Mouse (Mus musculus) CH12.LX (cell line): ENCODE measurements around the gene Nwd1.

Experiments
- BHLHE40 ChIP-seq: IDR thresholded peaks from 2 replicates; pipeline ENCODE4 v1.6.1; 2011; ENCODE audit warnings: mild to moderate bottlenecking, low read depth, low read length, improper control_type of control experiment
- CTCF ChIP-seq, 2 experiments: IDR thresholded peaks in 1 of 2; conservative IDR thresholded peaks in 1 of 2; 2 replicates each; pipeline ENCODE4 v1.5.1; 2011 to 2012; ENCODE audit warnings: low read depth in 2 of 2, low read length in 2 of 2, improper control_type of control experiment in 1 of 2, inconsistent platforms in 1 of 2, mild to moderate bottlenecking in 1 of 2, moderate library complexity in 1 of 2
- ELF1 ChIP-seq: IDR thresholded peaks from 2 replicates; pipeline ENCODE4 v1.6.1; 2014; ENCODE audit warnings: low read depth, mild to moderate bottlenecking, inconsistent platforms, low read length, improper control_type of control experiment
- EP300 ChIP-seq: IDR thresholded peaks from 2 replicates; pipeline ENCODE4 v1.6.1; 2011; ENCODE audit warnings: low read length, improper control_type of control experiment
- GABPA ChIP-seq: IDR thresholded peaks from 2 replicates; pipeline ENCODE4 v1.6.1; 2012; ENCODE audit warnings: low read depth, low read length, improper control_type of control experiment, inconsistent platforms; ENCODE audit not compliant: insufficient replicate concordance
- HCFC1 ChIP-seq: IDR thresholded peaks from 2 replicates; pipeline ENCODE4 v1.6.1; 2012; ENCODE audit warnings: low read depth, mild to moderate bottlenecking, inconsistent platforms, low read length, improper control_type of control experiment
- MAFK ChIP-seq: IDR thresholded peaks from 2 replicates; pipeline ENCODE4 v1.6.1; 2011; ENCODE audit warnings: low read length, improper control_type of control experiment; ENCODE audit not compliant: insufficient replicate concordance
- MAX ChIP-seq: IDR thresholded peaks from 2 replicates; pipeline ENCODE4 v1.6.1; 2011; ENCODE audit warnings: low read length, improper control_type of control experiment
- POLR2A ChIP-seq: IDR thresholded peaks from 2 replicates; pipeline ENCODE4 v1.6.1; 2011; ENCODE audit warnings: low read depth, mild to moderate bottlenecking, improper control_type of control experiment, low read length
- POLR2AphosphoS2 ChIP-seq: IDR thresholded peaks from 2 replicates; pipeline ENCODE4 v1.6.1; 2011; ENCODE audit warnings: low read depth, low read length, improper control_type of control experiment
- TBP ChIP-seq: conservative IDR thresholded peaks from 2 replicates; pipeline ENCODE4 v1.6.1; 2011; ENCODE audit warnings: low read depth, low read length, improper control_type of control experiment
- USF1 ChIP-seq: IDR thresholded peaks from 2 replicates; pipeline ENCODE4 v1.6.1; 2014; ENCODE audit warnings: low read depth, mild to moderate bottlenecking, inconsistent platforms, low read length, improper control_type of control experiment
- USF2 ChIP-seq: conservative IDR thresholded peaks from 2 replicates; pipeline ENCODE4 v1.6.1; 2011; ENCODE audit warnings: low read depth, low read length, improper control_type of control experiment
- ZMIZ1 ChIP-seq: IDR thresholded peaks from 2 replicates; pipeline ENCODE4 v1.6.1; 2012; ENCODE audit warnings: low read depth, mild to moderate bottlenecking, inconsistent platforms, low read length, improper control_type of control experiment

DNA sequence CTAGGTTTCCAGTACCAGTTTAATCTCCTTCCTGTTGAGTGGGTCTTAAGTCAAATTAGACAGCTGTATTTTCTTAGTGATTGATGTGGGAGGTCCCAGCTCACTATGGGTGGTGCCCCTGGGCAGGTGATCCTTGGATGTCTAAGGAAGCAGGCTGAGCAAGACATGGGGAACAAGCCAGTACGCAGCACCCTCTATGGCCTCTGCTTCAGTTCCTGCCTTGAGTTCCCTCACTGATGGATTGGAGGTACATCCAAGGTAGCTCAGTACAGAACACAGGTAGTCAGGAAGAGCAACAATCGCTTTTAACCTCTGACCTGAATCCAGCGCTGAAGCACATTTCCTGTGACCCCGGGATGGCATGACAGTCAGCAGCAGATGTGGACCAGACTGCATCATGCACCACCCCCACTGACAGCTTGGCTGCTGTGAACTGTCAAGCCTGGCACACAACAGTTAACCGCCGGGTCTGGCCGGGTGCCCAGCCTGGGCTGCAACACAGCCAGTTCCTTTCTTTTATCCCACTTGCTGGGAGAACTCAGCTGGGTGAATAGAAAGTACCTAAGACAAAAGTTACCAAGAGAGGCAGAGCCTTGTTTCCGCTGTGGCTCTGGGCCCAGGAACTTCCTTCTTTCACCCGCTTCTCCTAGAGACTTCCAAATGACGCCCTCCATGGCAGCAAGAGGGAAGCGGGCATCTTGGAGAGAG lies at the start of gene Nwd1:
- TF ChIP-seq CTCF (conservative IDR thresholded peaks at IDR 0.05 in 1 of 2, IDR thresholded peaks at IDR 0.05 in 1 of 2; ENCODE audit: low read depth in 2 of 2, low read length in 2 of 2), result no peak
- no peak for TF ChIP-seq POLR2A
- no peak for TF ChIP-seq GABPA
- TF ChIP-seq EP300, result no peak
- no peak for TF ChIP-seq MAX
- TF ChIP-seq POLR2AphosphoS2, result no peak
- no peak for TF ChIP-seq USF1
- no peak for TF ChIP-seq USF2
- no peak for TF ChIP-seq ZMIZ1
- TF ChIP-seq BHLHE40, result no peak
- TF ChIP-seq TBP, result no peak
- no peak for TF ChIP-seq ELF1
- no peak for TF ChIP-seq MAFK
- TF ChIP-seq HCFC1, result no peak
